Mouse (Mus musculus): ENCODE data around the gene Dnah10. TPM values are rescaled to one million over a fixed set of nuclear protein-coding genes. Genes with fewer than 3 reads are reported as not detected.
A peak's percentile ranks its signal among the peaks of the same experiment; 100 is the strongest.

Dnah10 gene
- polyA plus RNA-seq, 1 experiment from 2014 or later = 0.12 TPM

DNA sequence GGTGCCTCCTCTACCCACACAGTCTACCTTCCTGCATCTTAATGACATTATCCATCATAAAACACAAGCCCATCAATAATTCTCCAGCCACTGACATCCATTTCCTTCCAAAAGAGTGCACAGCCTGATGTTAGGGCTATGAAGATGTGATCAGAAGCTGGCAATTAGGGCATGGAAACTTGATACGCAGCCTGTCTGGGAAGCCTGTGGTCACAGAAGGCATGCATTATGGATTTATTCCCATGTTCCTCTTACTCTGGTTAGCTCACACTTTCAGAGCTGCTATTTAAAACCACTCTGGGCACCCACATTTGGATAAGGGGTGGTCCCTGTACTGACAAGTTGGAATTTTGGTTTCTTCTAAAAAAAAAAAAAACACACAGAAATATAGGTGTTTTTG is 122.1 kb downstream of the Dnah10 start:
- no peak for ATAC-seq (replicated peaks; ENCODE audit: low FRiP score)
- no peaks in the 10 kb centered on the region for H3K27me3 ChIP-seq (ENCODE audit: control insufficient read depth, insufficient read depth, low read length)
- H3K9ac ChIP-seq (ENCODE audit: low read length) = no peak overlapping the region
- H3K4me2 ChIP-seq (ENCODE audit: low read depth, low read length, severe bottlenecking) = no peak overlapping the region
- no peaks in the 10 kb centered on the region for H3K4me1 ChIP-seq (replicated peaks; ENCODE audit: control insufficient read depth, insufficient read depth, low read length)
- H3K27ac ChIP-seq (ENCODE audit: low read depth, low read length) = no peak overlapping the region
- 85% methylated on average over 1 of the region's 1 CpGs for WGBS
- no peaks in the 10 kb centered on the region for H3K36me3 ChIP-seq (ENCODE audit: control insufficient read depth, insufficient read depth, low read length)
- H3K4me3 ChIP-seq (ENCODE audit: low read depth, low read length) = no peak overlapping the region
- no peaks in the 10 kb centered on the region for H3K9me3 ChIP-seq (ENCODE audit: control insufficient read depth, low read length)
- no peak for DNase-seq (ENCODE audit: low spot score)

DNA sequence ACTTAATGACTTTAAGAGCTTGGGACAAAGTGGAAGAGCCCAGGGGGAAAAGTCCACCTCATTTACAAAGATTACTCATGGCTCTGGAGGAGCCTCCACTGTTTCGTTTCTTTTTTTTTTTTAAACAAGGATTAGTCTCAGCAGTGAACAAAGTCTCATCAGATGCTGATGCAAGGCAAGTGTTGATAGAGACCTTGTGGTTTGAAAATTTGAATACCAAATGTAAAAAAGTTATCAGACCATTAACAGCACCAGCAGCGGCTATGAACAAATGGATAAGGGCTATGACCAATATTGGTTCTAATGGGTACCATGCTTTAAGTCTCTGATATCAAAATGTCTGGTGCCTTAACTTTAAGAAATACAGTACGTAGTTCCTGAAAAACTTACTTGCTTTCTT is 124.1 kb downstream of the Dnah10 start:
- no peak overlapping the region for H3K4me2 ChIP-seq (ENCODE audit: low read depth, low read length, severe bottlenecking)
- no peak for DNase-seq (ENCODE audit: low spot score)
- no peak overlapping the region for H3K27ac ChIP-seq (ENCODE audit: low read depth, low read length)
- no peak overlapping the region for H3K9ac ChIP-seq (ENCODE audit: low read length)
- H3K9me3 ChIP-seq (ENCODE audit: control insufficient read depth, low read length) = no peaks in the 10 kb centered on the region
- H3K36me3 ChIP-seq (ENCODE audit: control insufficient read depth, insufficient read depth, low read length) = no peaks in the 10 kb centered on the region
- no peak for ATAC-seq (replicated peaks; ENCODE audit: low FRiP score)
- no peaks in the 10 kb centered on the region for H3K27me3 ChIP-seq (ENCODE audit: control insufficient read depth, insufficient read depth, low read length)
- no peaks in the 10 kb centered on the region for H3K4me1 ChIP-seq (replicated peaks; ENCODE audit: control insufficient read depth, insufficient read depth, low read length)
- H3K4me3 ChIP-seq (ENCODE audit: low read depth, low read length) = no peak overlapping the region
- 76% methylated on average over 3 of the region's 3 CpGs for WGBS

DNA sequence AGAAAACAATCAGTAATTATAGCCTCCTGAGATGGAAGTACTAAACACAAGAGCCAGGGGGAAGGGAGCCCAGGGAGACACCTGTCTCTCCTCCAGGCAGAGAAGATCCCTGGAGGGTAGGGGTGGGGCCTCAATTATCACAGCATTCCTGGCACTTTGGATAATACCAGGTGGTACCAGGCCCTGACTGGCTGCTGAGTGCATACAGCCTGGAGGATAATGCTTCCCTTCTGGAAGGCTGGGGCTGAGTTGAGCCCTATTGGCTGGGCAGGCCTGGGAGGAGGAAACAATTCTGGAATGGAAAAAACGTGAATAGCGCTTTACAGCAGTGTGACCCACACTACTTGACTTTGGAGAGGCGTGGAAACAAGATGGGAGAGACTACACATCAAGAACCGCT is 126.7 kb downstream of the Dnah10 start:
- no peaks in the 10 kb centered on the region for H3K9me3 ChIP-seq (ENCODE audit: control insufficient read depth, low read length)
- DNase-seq (ENCODE audit: low spot score) = no peak
- no peak for ATAC-seq (replicated peaks; ENCODE audit: low FRiP score)
- WGBS = 45% methylated on average over 4 of the region's 4 CpGs
- H3K4me3 ChIP-seq (ENCODE audit: low read depth, low read length) = no peak overlapping the region
- no peaks in the 10 kb centered on the region for H3K27me3 ChIP-seq (ENCODE audit: control insufficient read depth, insufficient read depth, low read length)
- no peak overlapping the region for H3K4me2 ChIP-seq (ENCODE audit: low read depth, low read length, severe bottlenecking)
- H3K9ac ChIP-seq (ENCODE audit: low read length) = no peak overlapping the region
- no peak overlapping the region for H3K27ac ChIP-seq (ENCODE audit: low read depth, low read length)
- H3K4me1 ChIP-seq (replicated peaks; ENCODE audit: control insufficient read depth, insufficient read depth, low read length) = no peaks in the 10 kb centered on the region
- H3K36me3 ChIP-seq (ENCODE audit: control insufficient read depth, insufficient read depth, low read length) = no peaks in the 10 kb centered on the region

DNA sequence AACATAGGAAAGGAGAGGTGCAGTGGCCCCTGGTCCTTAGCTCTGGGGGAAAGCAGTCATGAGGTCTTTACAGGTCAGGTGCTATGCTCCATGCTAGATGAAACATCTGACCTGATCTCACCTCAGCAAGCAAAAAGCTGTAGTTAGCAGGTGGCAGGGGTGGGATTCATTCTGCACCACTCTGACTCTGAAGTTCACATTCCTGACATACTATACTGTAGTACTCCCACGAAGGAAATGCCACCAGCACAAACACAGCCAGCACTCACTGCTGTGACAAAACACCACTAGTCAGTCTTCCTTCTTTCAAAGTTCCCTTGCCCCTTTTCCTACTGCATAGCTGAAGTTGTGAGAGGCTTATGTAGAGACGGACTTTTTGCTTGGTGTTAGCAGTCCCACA is 127.4 kb downstream of the Dnah10 start:
- Histone ChIP-seq H3K9ac (ENCODE audit: low read length) (no peak overlapping the region), H3K4me2 (ENCODE audit: low read depth, low read length, severe bottlenecking) (no peak overlapping the region), H3K9me3 (ENCODE audit: control insufficient read depth, low read length) (no peaks in the 10 kb centered on the region), H3K4me1 (replicated peaks; ENCODE audit: control insufficient read depth, insufficient read depth, low read length) (no peaks in the 10 kb centered on the region), H3K4me3 (ENCODE audit: low read depth, low read length) (no peak overlapping the region), H3K27ac (ENCODE audit: low read depth, low read length) (no peak overlapping the region), H3K36me3 (ENCODE audit: control insufficient read depth, insufficient read depth, low read length) (no peaks in the 10 kb centered on the region), H3K27me3 (ENCODE audit: control insufficient read depth, insufficient read depth, low read length) (no peaks in the 10 kb centered on the region)
- WGBS = 54% methylated on average over 2 of the region's 2 CpGs
- no peak for DNase-seq (ENCODE audit: low spot score)
- no peak for ATAC-seq (replicated peaks; ENCODE audit: low FRiP score)

DNA sequence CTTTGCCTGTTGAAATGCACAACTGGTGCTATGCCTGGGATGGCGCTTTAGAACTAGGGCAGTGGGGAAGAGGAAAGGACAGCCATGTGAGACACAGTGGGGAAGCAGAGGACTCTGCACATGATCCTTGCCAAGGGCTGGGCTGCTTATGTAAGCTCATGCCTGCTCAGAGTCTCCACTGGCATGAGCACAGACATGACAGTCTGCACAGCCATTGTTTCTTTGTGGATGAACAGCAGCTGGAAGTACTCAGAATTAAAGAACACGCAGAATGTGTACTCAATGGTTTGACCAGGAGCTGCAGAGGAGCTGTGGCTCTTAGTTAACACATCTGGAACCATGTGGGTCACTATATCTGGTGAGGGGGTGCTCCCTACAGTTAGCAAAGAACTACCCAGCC is 128.2 kb downstream of the Dnah10 start:
- Histone ChIP-seq H3K9ac (ENCODE audit: low read length) (no peak overlapping the region), H3K27ac (ENCODE audit: low read depth, low read length) (no peak overlapping the region), H3K4me3 (ENCODE audit: low read depth, low read length) (no peak overlapping the region), H3K4me2 (ENCODE audit: low read depth, low read length, severe bottlenecking) (no peak overlapping the region), H3K9me3 (ENCODE audit: control insufficient read depth, low read length) (no peaks in the 10 kb centered on the region), H3K4me1 (replicated peaks; ENCODE audit: control insufficient read depth, insufficient read depth, low read length) (no peaks in the 10 kb centered on the region), H3K36me3 (ENCODE audit: control insufficient read depth, insufficient read depth, low read length) (no peaks in the 10 kb centered on the region), H3K27me3 (ENCODE audit: control insufficient read depth, insufficient read depth, low read length) (no peaks in the 10 kb centered on the region)
- WGBS = 88% methylated on average over 2 of the region's 2 CpGs
- ATAC-seq (replicated peaks; ENCODE audit: low FRiP score) (no peak), DNase-seq (ENCODE audit: low spot score) (no peak)

DNA sequence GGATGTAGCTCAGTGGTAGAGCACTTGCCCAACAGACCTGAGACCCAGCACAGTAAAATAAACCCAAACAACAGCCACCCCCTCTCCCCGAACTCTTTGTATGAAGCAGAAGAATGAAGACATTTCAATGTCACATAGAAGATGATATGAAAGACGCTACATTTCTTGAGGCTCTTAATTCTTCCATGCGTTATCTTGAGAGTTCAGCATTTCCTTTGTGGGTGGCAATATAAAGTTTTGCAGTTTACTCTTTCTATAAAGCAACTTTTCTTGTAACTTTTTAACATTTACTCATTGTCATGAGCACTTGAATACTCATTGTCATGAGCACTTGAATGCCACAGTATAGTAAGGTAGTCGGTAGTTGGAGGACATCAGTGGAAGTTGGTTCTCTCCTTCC is 129.3 kb downstream of the Dnah10 start:
- Histone ChIP-seq H3K9me3 (ENCODE audit: control insufficient read depth, low read length) (no peaks in the 10 kb centered on the region), H3K27me3 (ENCODE audit: control insufficient read depth, insufficient read depth, low read length) (no peaks in the 10 kb centered on the region), H3K9ac (ENCODE audit: low read length) (no peak overlapping the region), H3K27ac (ENCODE audit: low read depth, low read length) (no peak overlapping the region), H3K4me1 (replicated peaks; ENCODE audit: control insufficient read depth, insufficient read depth, low read length) (no peaks in the 10 kb centered on the region), H3K36me3 (ENCODE audit: control insufficient read depth, insufficient read depth, low read length) (no peaks in the 10 kb centered on the region), H3K4me3 (ENCODE audit: low read depth, low read length) (no peak overlapping the region), H3K4me2 (ENCODE audit: low read depth, low read length, severe bottlenecking) (no peak overlapping the region)
- no peak for ATAC-seq (replicated peaks; ENCODE audit: low FRiP score)
- no peak for DNase-seq (ENCODE audit: low spot score)
- WGBS = 94% methylated on average over 4 of the region's 4 CpGs

DNA sequence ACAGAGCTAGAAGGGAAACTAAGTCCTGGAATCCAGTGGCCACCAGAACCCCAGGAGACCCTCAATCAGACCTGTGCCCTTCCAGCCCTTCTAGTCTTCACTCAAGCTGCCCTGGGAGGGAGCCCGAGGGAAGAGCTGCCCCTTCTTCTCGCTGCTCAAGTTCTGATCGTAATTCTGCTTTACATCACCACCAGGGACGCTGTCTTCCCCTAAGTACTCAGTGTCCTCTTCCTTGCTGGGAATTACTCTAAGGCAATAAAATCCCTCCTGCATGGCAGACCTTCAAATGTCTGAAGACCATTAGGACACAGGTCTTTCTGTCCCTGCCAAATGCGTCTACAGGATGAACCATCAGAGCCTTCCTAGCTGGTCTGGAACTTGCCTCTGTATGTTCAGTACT is 135.1 kb downstream of the Dnah10 start:
- H3K27ac ChIP-seq (ENCODE audit: low read depth, low read length) = no peak overlapping the region
- H3K9me3 ChIP-seq (ENCODE audit: control insufficient read depth, low read length) = no peaks in the 10 kb centered on the region
- no peak for ATAC-seq (replicated peaks; ENCODE audit: low FRiP score)
- H3K9ac ChIP-seq (ENCODE audit: low read length) = no peak overlapping the region
- no peak overlapping the region for H3K4me2 ChIP-seq (ENCODE audit: low read depth, low read length, severe bottlenecking)
- H3K4me3 ChIP-seq (ENCODE audit: low read depth, low read length) = no peak overlapping the region
- peaks cover 7% of the 10 kb centered on the region; the same call in 1 of the 2 replicates for H3K4me1 ChIP-seq (replicated peaks; ENCODE audit: control insufficient read depth, insufficient read depth, low read length)
- WGBS = 16% methylated on average over 5 of the region's 5 CpGs
- DNase-seq (ENCODE audit: low spot score) = no peak
- no peaks in the 10 kb centered on the region for H3K36me3 ChIP-seq (ENCODE audit: control insufficient read depth, insufficient read depth, low read length)
- peaks cover 4% of the 10 kb centered on the region for H3K27me3 ChIP-seq (ENCODE audit: control insufficient read depth, insufficient read depth, low read length)

DNA sequence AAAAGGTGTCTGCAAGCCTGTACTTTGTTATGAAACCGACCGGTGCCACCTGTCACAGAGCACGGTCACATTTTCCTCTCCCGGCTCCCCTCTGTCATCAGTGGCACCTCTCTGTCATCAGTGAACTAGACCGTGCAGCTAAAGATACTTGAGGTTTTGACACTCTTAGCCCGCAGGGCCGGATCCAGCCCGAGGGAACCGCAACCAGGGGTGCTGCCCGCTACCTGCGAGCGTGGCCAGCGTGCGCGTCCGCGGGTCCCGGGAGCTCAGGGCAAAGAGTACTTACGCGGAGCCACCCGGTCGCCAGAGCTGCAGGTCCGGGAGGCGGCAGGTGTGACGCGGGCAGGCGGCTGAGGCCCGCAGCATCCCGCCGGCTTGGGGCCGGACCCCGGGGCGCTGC is 136.6 kb downstream of the Dnah10 start:
- WGBS = under 1% methylated on average over 30 of the region's 33 CpGs
- no peak overlapping the region for H3K27ac ChIP-seq (ENCODE audit: low read depth, low read length)
- H3K36me3 ChIP-seq (ENCODE audit: control insufficient read depth, insufficient read depth, low read length) = no peaks in the 10 kb centered on the region
- peaks cover 7% of the 10 kb centered on the region; the same call in 1 of the 2 replicates for H3K4me1 ChIP-seq (replicated peaks; ENCODE audit: control insufficient read depth, insufficient read depth, low read length)
- DNase-seq (ENCODE audit: low spot score) (peak; percentile 71), ATAC-seq (replicated peaks; ENCODE audit: low FRiP score) (peak; percentile 1; the same call in 1 of the 2 replicates)
- peak overlapping the region; percentile 71 for H3K9ac ChIP-seq (ENCODE audit: low read length)
- H3K4me2 ChIP-seq (ENCODE audit: low read depth, low read length, severe bottlenecking) = peak overlapping the region; percentile 94
- peaks cover 4% of the 10 kb centered on the region for H3K27me3 ChIP-seq (ENCODE audit: control insufficient read depth, insufficient read depth, low read length)
- H3K9me3 ChIP-seq (ENCODE audit: control insufficient read depth, low read length) = no peaks in the 10 kb centered on the region
- peak overlapping the region; percentile 99 for H3K4me3 ChIP-seq (ENCODE audit: low read depth, low read length)

DNA sequence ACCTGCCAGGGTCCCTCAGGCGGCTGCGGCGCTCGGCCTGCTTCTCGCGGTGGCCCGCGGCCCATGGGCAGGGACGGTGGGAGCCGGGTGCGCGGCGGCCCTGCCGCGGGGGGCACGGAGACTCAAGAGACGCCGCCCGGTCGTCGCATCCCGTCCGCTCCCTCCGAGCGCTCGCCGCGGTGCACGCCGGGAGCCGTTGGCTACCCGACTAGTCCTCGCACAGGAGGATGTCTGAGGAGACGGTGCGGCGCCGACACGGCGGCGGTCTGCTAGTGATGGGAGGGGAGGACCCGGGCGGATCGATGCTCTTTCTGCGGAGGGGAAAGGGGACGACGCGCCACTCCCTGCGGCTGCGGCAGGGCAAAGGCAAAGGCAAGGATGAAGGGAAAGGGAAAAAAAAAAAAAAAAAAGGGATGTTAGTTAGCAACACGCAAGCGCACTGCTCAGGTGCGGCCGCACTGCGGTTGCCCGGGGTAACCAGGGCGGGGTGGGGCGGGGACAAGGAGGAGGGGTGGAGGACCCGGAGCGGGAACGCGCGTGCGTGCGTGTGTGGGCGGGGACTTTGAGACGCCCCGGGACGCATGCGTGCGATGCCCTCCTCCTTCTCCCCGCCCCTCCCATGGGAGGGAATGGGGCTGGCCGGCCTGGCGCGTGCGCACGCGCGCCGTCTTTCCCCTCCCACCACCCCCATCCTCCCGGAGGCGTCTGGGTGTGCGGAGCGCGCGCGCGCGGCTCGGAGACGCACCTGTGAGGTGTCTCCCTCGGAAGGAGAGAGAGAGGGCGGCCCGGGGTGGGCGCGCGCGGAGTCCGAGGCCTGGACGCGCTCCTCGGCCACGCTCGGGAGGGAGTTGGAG is 137.4 kb downstream of the Dnah10 start, which contains the start of the genes Ccdc92 and Zfp664:
TSS of gene Ccdc92 (minus strand) at position 412 of the 854 bp plus-strand sequence.
TSS of gene Zfp664 (plus strand) at position 679 of the 854 bp plus-strand sequence.
- Histone ChIP-seq H3K36me3 (ENCODE audit: control insufficient read depth, insufficient read depth, low read length) (no peaks in the 10 kb centered on the region), H3K9me3 (ENCODE audit: control insufficient read depth, low read length) (no peaks in the 10 kb centered on the region), H3K4me2 (ENCODE audit: low read depth, low read length, severe bottlenecking) (peak within 1 kb of the TSS; percentile 94), H3K4me1 (replicated peaks; ENCODE audit: control insufficient read depth, insufficient read depth, low read length) (peaks cover 7% of the 10 kb centered on the region; the same call in 1 of the 2 replicates), H3K4me3 (ENCODE audit: low read depth, low read length) (peak within 1 kb of the TSS; percentile 99), H3K9ac (ENCODE audit: low read length) (peak within 1 kb of the TSS; percentile 97), H3K27me3 (ENCODE audit: control insufficient read depth, insufficient read depth, low read length) (peaks cover 4% of the 10 kb centered on the region), H3K27ac (ENCODE audit: low read depth, low read length) (peak within 1 kb of the TSS; percentile 87)
- ATAC-seq (replicated peaks; ENCODE audit: low FRiP score) = peak; percentile 90
- WGBS = under 1% methylated on average over 76 of the region's 103 CpGs
- DNase-seq (ENCODE audit: low spot score) = peak; percentile 100

Data from forebrain, embryonic 11.5 days (tissue).